Mouse (Mus musculus) G1E (cell line): Measurements from ENCODE around the gene Srsf12.

Experiments
- CTCF ChIP-seq: IDR thresholded peaks from 2 replicates; pipeline ENCODE4 v1.5.1; 2012; ENCODE audit warnings: low read depth, low read length, inconsistent platforms, mixed read lengths
- GATA1 ChIP-seq: IDR thresholded peaks from 2 replicates; pipeline ENCODE4 v1.6.1; 2012; ENCODE audit warnings: borderline replicate concordance, low read length, inconsistent platforms, mixed read lengths
- POLR2AphosphoS5 ChIP-seq: IDR thresholded peaks from 2 replicates; pipeline ENCODE4 v1.6.1; 2012; ENCODE audit warnings: low read depth, low read length, inconsistent platforms; ENCODE audit not compliant: insufficient replicate concordance
- TAL1 ChIP-seq: conservative IDR thresholded peaks from 2 replicates; pipeline ENCODE4 v1.6.1; 2012; ENCODE audit warnings: low read depth, low read length, inconsistent platforms, mixed read lengths

GRCm38 (mm10) chr4:33249716-33250230 lies 41.0 kb downstream of the Srsf12 start:
- TF ChIP-seq GATA1: no peak
- no peak for TF ChIP-seq CTCF
- no peak for TF ChIP-seq POLR2AphosphoS5
- no peak for TF ChIP-seq TAL1
